Mouse (Mus musculus): ENCODE measurements around the gene Eng. TPM values are rescaled to one million over a fixed set of nuclear protein-coding genes. Genes with fewer than 3 reads are reported as not detected.

Eng gene
- polyA plus RNA-seq, 1 experiment from 2014 or later: 55.9 TPM

DNA sequence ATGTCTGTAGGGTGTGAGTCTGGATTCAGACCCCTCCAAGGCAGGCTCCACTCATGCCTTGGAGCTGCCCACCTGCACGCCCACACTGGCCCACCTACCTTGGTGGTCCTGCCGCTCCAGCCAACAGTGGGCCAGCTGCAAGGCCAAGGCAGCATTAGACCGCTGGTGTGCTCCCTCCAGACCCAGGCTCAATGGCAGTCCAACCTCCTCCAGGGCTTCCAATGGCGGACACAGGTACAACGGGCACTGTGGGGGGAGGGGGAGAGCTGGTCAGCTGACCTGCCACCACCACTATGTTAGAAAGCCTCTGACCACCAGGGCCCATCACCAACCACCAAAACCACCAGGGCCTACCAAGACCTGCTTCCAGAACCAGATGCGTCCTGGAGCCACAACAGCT, 40.2 kb downstream of the Eng start:
- Histone ChIP-seq H3K9me3 (ENCODE audit: control insufficient read depth, low read length) (no peaks in the 10 kb centered on the region), H3K4me3 (ENCODE audit: low read length) (no peak overlapping the region), H3K27ac (ENCODE audit: low read depth, low read length) (no peak overlapping the region), H3K36me3 (ENCODE audit: control insufficient read depth, insufficient read depth, low read length) (peaks cover 61% of the 10 kb centered on the region), H3K27me3 (ENCODE audit: control insufficient read depth, insufficient read depth, low read length) (no peaks in the 10 kb centered on the region), H3K9ac (ENCODE audit: low read depth, low read length) (no peak overlapping the region), H3K4me2 (replicated peaks; ENCODE audit: low read depth, low read length) (no peak overlapping the region), H3K4me1 (ENCODE audit: control insufficient read depth, insufficient read depth, low read length) (0 out of 2 replicates have a peak, but pooled peaks cover 4% of the 10 kb centered on the region)
- WGBS: 93% methylated on average over 6 of the region's 6 CpGs
- no peak for ATAC-seq (ENCODE audit: low FRiP score, low TSS enrichment)

- WGBS: 98% methylated on average over 8 of the region's 8 CpGs
- Histone ChIP-seq H3K4me3 (ENCODE audit: low read length) (no peak overlapping the region), H3K4me2 (replicated peaks; ENCODE audit: low read depth, low read length) (no peak overlapping the region), H3K36me3 (ENCODE audit: control insufficient read depth, insufficient read depth, low read length) (peaks cover 57% of the 10 kb centered on the region), H3K9ac (ENCODE audit: low read depth, low read length) (no peak overlapping the region), H3K27ac (ENCODE audit: low read depth, low read length) (no peak overlapping the region), H3K4me1 (ENCODE audit: control insufficient read depth, insufficient read depth, low read length) (peaks cover 6% of the 10 kb centered on the region; the same call in 1 of the 2 replicates), H3K27me3 (ENCODE audit: control insufficient read depth, insufficient read depth, low read length) (no peaks in the 10 kb centered on the region), H3K9me3 (ENCODE audit: control insufficient read depth, low read length) (no peaks in the 10 kb centered on the region)
- ATAC-seq (ENCODE audit: low FRiP score, low TSS enrichment): no peak
Measured at GRCm38 (mm10) chr2:32687562-32687961, 41.2 kb downstream of the Eng start.

GRCm38 (mm10) chr2:32689420-32689819, 43.0 kb downstream of the Eng start:
- ATAC-seq (ENCODE audit: low FRiP score, low TSS enrichment): peak; percentile 26; the same call in 1 of the 2 replicates
- Histone ChIP-seq H3K4me2 (replicated peaks; ENCODE audit: low read depth, low read length) (no peak overlapping the region), H3K9ac (ENCODE audit: low read depth, low read length) (no peak overlapping the region), H3K4me1 (ENCODE audit: control insufficient read depth, insufficient read depth, low read length) (peaks cover 14% of the 10 kb centered on the region), H3K27me3 (ENCODE audit: control insufficient read depth, insufficient read depth, low read length) (no peaks in the 10 kb centered on the region), H3K9me3 (ENCODE audit: control insufficient read depth, low read length) (no peaks in the 10 kb centered on the region), H3K27ac (ENCODE audit: low read depth, low read length) (no peak overlapping the region), H3K36me3 (ENCODE audit: control insufficient read depth, insufficient read depth, low read length) (peaks cover 39% of the 10 kb centered on the region), H3K4me3 (ENCODE audit: low read length) (no peak overlapping the region)
- 23% methylated on average over 5 of the region's 5 CpGs for WGBS

GRCm38 (mm10) chr2:32691041-32691440, 44.6 kb downstream of the Eng start:
- H3K36me3 ChIP-seq (ENCODE audit: control insufficient read depth, insufficient read depth, low read length): peaks cover 23% of the 10 kb centered on the region
- H3K27ac ChIP-seq (ENCODE audit: low read depth, low read length): no peak overlapping the region
- H3K4me2 ChIP-seq (replicated peaks; ENCODE audit: low read depth, low read length): no peak overlapping the region
- WGBS: 76% methylated on average over 11 of the region's 11 CpGs
- no peak for ATAC-seq (ENCODE audit: low FRiP score, low TSS enrichment)
- H3K9ac ChIP-seq (ENCODE audit: low read depth, low read length): no peak overlapping the region
- no peak overlapping the region for H3K4me3 ChIP-seq (ENCODE audit: low read length)
- no peaks in the 10 kb centered on the region for H3K9me3 ChIP-seq (ENCODE audit: control insufficient read depth, low read length)
- H3K4me1 ChIP-seq (ENCODE audit: control insufficient read depth, insufficient read depth, low read length): peaks cover 14% of the 10 kb centered on the region
- no peaks in the 10 kb centered on the region for H3K27me3 ChIP-seq (ENCODE audit: control insufficient read depth, insufficient read depth, low read length)

- no peak overlapping the region for H3K27ac ChIP-seq (ENCODE audit: low read depth, low read length)
- H3K4me3 ChIP-seq (ENCODE audit: low read length): peak overlapping the region; percentile 90; the same call in 1 of the 2 replicates
- no peaks in the 10 kb centered on the region for H3K9me3 ChIP-seq (ENCODE audit: control insufficient read depth, low read length)
- H3K4me2 ChIP-seq (replicated peaks; ENCODE audit: low read depth, low read length): peak overlapping the region; percentile 85
- peaks cover 14% of the 10 kb centered on the region for H3K4me1 ChIP-seq (ENCODE audit: control insufficient read depth, insufficient read depth, low read length)
- H3K27me3 ChIP-seq (ENCODE audit: control insufficient read depth, insufficient read depth, low read length): no peaks in the 10 kb centered on the region
- H3K9ac ChIP-seq (ENCODE audit: low read depth, low read length): 0 out of 2 replicates have a peak overlapping the region, but pooled peaks have one; percentile 89
- peaks cover 8% of the 10 kb centered on the region for H3K36me3 ChIP-seq (ENCODE audit: control insufficient read depth, insufficient read depth, low read length)
- no peak for ATAC-seq (ENCODE audit: low FRiP score, low TSS enrichment)
- 96% methylated on average over 14 of the region's 14 CpGs for WGBS
Measured at GRCm38 (mm10) chr2:32692496-32692895, 46.1 kb downstream of the Eng start.

DNA sequence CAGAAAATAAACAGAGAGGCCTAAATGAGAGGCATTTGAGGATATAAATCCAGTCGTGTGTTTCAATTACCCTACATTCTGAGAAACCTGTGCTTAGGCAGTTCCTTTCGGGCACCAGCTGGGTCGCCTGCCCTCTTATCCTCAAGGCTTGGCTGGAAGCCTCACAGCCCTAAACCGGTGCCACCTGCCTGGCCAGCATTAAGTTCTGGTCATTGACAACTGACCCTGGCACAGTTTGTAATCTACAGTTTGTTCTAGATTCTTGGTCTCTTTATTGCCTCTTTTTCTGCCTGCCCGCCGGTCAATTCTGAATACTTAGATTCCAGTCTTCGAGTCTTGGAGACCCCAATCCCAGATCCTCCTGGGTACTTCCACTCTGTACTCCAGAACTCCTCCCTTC, 46.9 kb downstream of the Eng start:
- peaks cover 3% of the 10 kb centered on the region; the same call in 1 of the 2 replicates for H3K36me3 ChIP-seq (ENCODE audit: control insufficient read depth, insufficient read depth, low read length)
- H3K27ac ChIP-seq (ENCODE audit: low read depth, low read length): peak overlapping the region; percentile 56; the same call in 1 of the 2 replicates

DNA sequence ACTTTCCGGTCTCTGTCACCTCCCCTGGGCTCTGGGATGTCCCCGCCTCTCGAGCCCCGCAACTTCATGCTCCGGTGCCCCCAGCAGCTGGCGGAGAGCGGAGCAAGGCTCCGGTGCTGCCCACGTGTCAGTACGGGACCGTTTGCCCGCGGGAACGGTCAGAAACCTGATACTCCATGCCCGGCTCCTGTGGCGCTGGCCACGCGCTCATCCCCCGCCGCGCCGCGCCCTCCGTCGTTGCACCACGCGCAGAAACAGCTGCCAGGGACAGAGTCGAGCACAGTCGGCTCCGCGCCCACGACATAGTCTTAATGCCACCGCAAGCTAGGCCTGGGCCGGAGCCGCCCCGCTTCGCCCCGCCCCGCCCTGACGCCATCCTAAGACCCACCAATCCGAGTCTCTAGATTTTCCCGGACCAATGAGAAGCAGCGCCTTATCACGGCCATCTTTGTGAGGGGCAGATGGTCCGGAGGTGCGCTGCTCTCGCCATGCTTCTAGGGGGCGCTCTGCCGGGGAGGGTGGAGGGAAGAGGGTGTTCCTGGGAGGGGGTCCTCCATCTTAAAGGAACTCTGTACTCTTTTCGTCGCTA, 47.5 kb downstream of the Eng start:
- Histone ChIP-seq H3K9me3 (ENCODE audit: control insufficient read depth, low read length) (no peaks in the 10 kb centered on the region), H3K36me3 (ENCODE audit: control insufficient read depth, insufficient read depth, low read length) (peaks cover 3% of the 10 kb centered on the region; the same call in 1 of the 2 replicates), H3K4me1 (ENCODE audit: control insufficient read depth, insufficient read depth, low read length) (peaks cover 14% of the 10 kb centered on the region), H3K27me3 (ENCODE audit: control insufficient read depth, insufficient read depth, low read length) (no peaks in the 10 kb centered on the region), H3K4me3 (ENCODE audit: low read length) (peak overlapping the region; percentile 90), H3K27ac (ENCODE audit: low read depth, low read length) (peak overlapping the region; percentile 67), H3K9ac (ENCODE audit: low read depth, low read length) (peak overlapping the region; percentile 89), H3K4me2 (replicated peaks; ENCODE audit: low read depth, low read length) (peak overlapping the region; percentile 85)
- WGBS: under 1% methylated on average over 51 of the region's 51 CpGs
- ATAC-seq (ENCODE audit: low FRiP score, low TSS enrichment): peak; percentile 97

More for the DNA sequence above, 46.9 kb downstream of the Eng start:
- no peaks in the 10 kb centered on the region for H3K27me3 ChIP-seq (ENCODE audit: control insufficient read depth, insufficient read depth, low read length)
- no peaks in the 10 kb centered on the region for H3K9me3 ChIP-seq (ENCODE audit: control insufficient read depth, low read length)
- 14% methylated on average over 7 of the region's 7 CpGs for WGBS
- peak overlapping the region; percentile 89 for H3K9ac ChIP-seq (ENCODE audit: low read depth, low read length)
- no peak for ATAC-seq (ENCODE audit: low FRiP score, low TSS enrichment)
- H3K4me3 ChIP-seq (ENCODE audit: low read length): peak overlapping the region; percentile 90
- H3K4me2 ChIP-seq (replicated peaks; ENCODE audit: low read depth, low read length): peak overlapping the region; percentile 85
- peaks cover 14% of the 10 kb centered on the region for H3K4me1 ChIP-seq (ENCODE audit: control insufficient read depth, insufficient read depth, low read length)

- Histone ChIP-seq H3K9ac (ENCODE audit: low read depth, low read length) (no peak overlapping the region; the same call in 1 of the 2 replicates), H3K4me1 (ENCODE audit: control insufficient read depth, insufficient read depth, low read length) (peaks cover 14% of the 10 kb centered on the region), H3K9me3 (ENCODE audit: control insufficient read depth, low read length) (no peaks in the 10 kb centered on the region), H3K4me3 (ENCODE audit: low read length) (peak overlapping the region; percentile 90), H3K27me3 (ENCODE audit: control insufficient read depth, insufficient read depth, low read length) (no peaks in the 10 kb centered on the region), H3K36me3 (ENCODE audit: control insufficient read depth, insufficient read depth, low read length) (peaks cover 3% of the 10 kb centered on the region; the same call in 1 of the 2 replicates), H3K27ac (ENCODE audit: low read depth, low read length) (no peak overlapping the region), H3K4me2 (replicated peaks; ENCODE audit: low read depth, low read length) (peak overlapping the region; percentile 85)
- WGBS: 81% methylated on average over 12 of the region's 12 CpGs
- no peak for ATAC-seq (ENCODE audit: low FRiP score, low TSS enrichment)
Measured at GRCm38 (mm10) chr2:32694691-32695090, 48.3 kb downstream of the Eng start.

GRCm38 (mm10) chr2:32699680-32700079, 53.3 kb downstream of the Eng start:
- no peaks in the 10 kb centered on the region for H3K9me3 ChIP-seq (ENCODE audit: control insufficient read depth, low read length)

More at GRCm38 (mm10) chr2:32699680-32700079, 53.3 kb downstream of the Eng start:
- H3K27me3 ChIP-seq (ENCODE audit: control insufficient read depth, insufficient read depth, low read length): no peaks in the 10 kb centered on the region
- 56% methylated on average over 6 of the region's 6 CpGs for WGBS
- ATAC-seq (ENCODE audit: low FRiP score, low TSS enrichment): no peak
- H3K36me3 ChIP-seq (ENCODE audit: control insufficient read depth, insufficient read depth, low read length): peaks cover 19% of the 10 kb centered on the region
- no peak overlapping the region for H3K4me2 ChIP-seq (replicated peaks; ENCODE audit: low read depth, low read length)
- no peak overlapping the region for H3K4me3 ChIP-seq (ENCODE audit: low read length)
- H3K4me1 ChIP-seq (ENCODE audit: control insufficient read depth, insufficient read depth, low read length): no peaks in the 10 kb centered on the region
- H3K9ac ChIP-seq (ENCODE audit: low read depth, low read length): no peak overlapping the region
- H3K27ac ChIP-seq (ENCODE audit: low read depth, low read length): no peak overlapping the region

Data from kidney, embryonic 14.5 days (tissue).